Mouse (Mus musculus) kidney, adult 9 months (tissue): ENCODE results near the gene Shoc2.

Experiments used
- DNase-seq: peaks from one replicate; pipeline ENCODE4 v3.0.0; 2022

Shoc2 gene

GRCm38 (mm10) chr19:54040356-54041028 is 96.4 kb downstream of the Shoc2 start:
- no peak for DNase-seq

- DNase-seq: no peak
Observed at GRCm38 (mm10) chr19:54041029-54041367, 96.9 kb downstream of the Shoc2 start.

- DNase-seq: no peak
Observed at GRCm38 (mm10) chr19:54043851-54044250, 99.7 kb downstream of the Shoc2 start, which contains the start of gene Adra2a. Gene Adra2a (plus strand): TSS chr19:54044151.

- peak; percentile 52 for DNase-seq
Observed at GRCm38 (mm10) chr19:54044507-54045371, 100.6 kb downstream of the Shoc2 start.

- no peak for DNase-seq
Observed at GRCm38 (mm10) chr19:54045412-54045811, 101.3 kb downstream of the Shoc2 start.

GRCm38 (mm10) chr19:54045931-54046683 is 102.0 kb downstream of the Shoc2 start:
- DNase-seq: no peak

- no peak for DNase-seq
Observed at GRCm38 (mm10) chr19:54046684-54047070, 102.6 kb downstream of the Shoc2 start.

GRCm38 (mm10) chr19:54047386-54048050 is 103.4 kb downstream of the Shoc2 start:
- no peak for DNase-seq

- no peak for DNase-seq
Observed at GRCm38 (mm10) chr19:54048161-54048885, 104.2 kb downstream of the Shoc2 start.

GRCm38 (mm10) chr19:54051651-54052050 is 107.5 kb downstream of the Shoc2 start:
- DNase-seq: no peak

GRCm38 (mm10) chr19:54055845-54056244 is 111.7 kb downstream of the Shoc2 start:
- DNase-seq: no peak

- DNase-seq: no peak
Observed at GRCm38 (mm10) chr19:54068447-54068846, 124.3 kb downstream of the Shoc2 start.

- DNase-seq: no peak
Observed at GRCm38 (mm10) chr19:54070521-54070920, 126.4 kb downstream of the Shoc2 start.

GRCm38 (mm10) chr19:54072233-54072800 is 128.2 kb downstream of the Shoc2 start:
- no peak for DNase-seq

GRCm38 (mm10) chr19:54076362-54077349 is 132.6 kb downstream of the Shoc2 start:
- DNase-seq: no peak

GRCm38 (mm10) chr19:54081303-54081702 is 137.2 kb downstream of the Shoc2 start:
- no peak for DNase-seq

- DNase-seq: no peak
Observed at GRCm38 (mm10) chr19:54081716-54082165, 137.6 kb downstream of the Shoc2 start.
